Comparison of ENCODE assay signal across 30 mouse cellular contexts in the genomic region with DNA sequence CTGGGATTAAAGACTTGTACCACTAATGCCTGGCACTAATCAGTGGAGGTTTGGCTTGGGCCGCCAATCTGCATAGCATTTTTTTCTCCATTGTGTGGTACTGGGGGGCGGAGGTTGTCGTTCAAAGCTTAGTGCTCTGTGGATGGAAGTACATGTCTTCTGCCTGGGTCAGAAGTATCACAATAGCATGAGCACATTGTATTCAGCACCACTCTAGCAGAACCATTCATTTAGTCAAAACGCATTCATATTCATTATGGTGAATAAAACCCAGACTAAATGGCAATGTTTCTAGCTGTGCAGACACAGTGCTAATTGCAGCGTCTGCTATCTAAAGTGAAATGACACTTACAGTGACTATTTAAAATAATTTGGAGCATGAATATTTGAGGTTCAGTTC. TPM values are rescaled to one million over a fixed set of nuclear protein-coding genes. Genes with fewer than 3 reads are reported as not detected.
DNase-seq lines count a peak whose midpoint lies in the region; ATAC-seq and TF ChIP-seq lines count a peak whose summit lies in the region.
"Had no signal": no experiment of that assay in that cellular context is flagged by ENCODE, and none has a peak within 500 bp of the region (broad histone marks: within the 10 kb centered on the region; RNA-seq: fewer than 3 reads in every experiment).

No protein-coding gene starts in this region.

- H3K27me3 ChIP-seq in forebrain, embryonic 13.5 days: no peaks in the 10 kb centered on the region
- H3K27me3 ChIP-seq in forebrain, embryonic 10.5 days (ENCODE audit: poor library complexity, severe bottlenecking): peaks cover 16% of the 10 kb centered on the region
- no peaks in the 10 kb centered on the region for H3K27me3 ChIP-seq in midbrain, embryonic 11.5 days (ENCODE audit: control insufficient read depth, insufficient read depth, low read length)
- peaks cover 15% of the 10 kb centered on the region for H3K27me3 ChIP-seq in midbrain, embryonic 10.5 days (ENCODE audit: low read depth, poor library complexity, severe bottlenecking)
- H3K27me3 ChIP-seq in forebrain, embryonic 14.5 days (replicated peaks; ENCODE audit: control insufficient read depth, insufficient read depth, low read length): no peaks in the 10 kb centered on the region
- H3K27me3 ChIP-seq in forebrain, postnatal 0 days (ENCODE audit: insufficient read depth, low read length): no peaks in the 10 kb centered on the region
- H3K27me3 ChIP-seq: CH12.LX; heart, embryonic 15.5 days had no signal

- intact Hi-C loops in left cerebral cortex, postnatal 10 days (cut with DNase I): no loop called here

- DNase-seq in forebrain, embryonic 10.5 days (ENCODE audit: extremely low spot score, low spot score): no peak
- no peak for DNase-seq in midbrain, embryonic 11.5 days (ENCODE audit: low spot score, missing footprints)
- no peak for DNase-seq in midbrain, embryonic 10.5 days (ENCODE audit: low spot score)
- peak; percentile 47 for DNase-seq in forebrain, embryonic 14.5 days (ENCODE audit: low spot score)
- DNase-seq in forebrain, postnatal 0 days: peak; percentile 46
- no peak for DNase-seq in left cerebral cortex, postnatal 10 days (ENCODE audit: extremely low spot score in 1 of 2, low spot score in 2 of 2)
- no peak for DNase-seq in spleen, postnatal 10 days (ENCODE audit: low spot score in 2 of 2)
- DNase-seq: adrenal gland, adult 2 months; adrenal gland, postnatal 14 days; B cell, adult 2 months; cerebellum, adult 18-20 months; cerebellum, adult 9-10 months; cerebellum, postnatal 14 days; gastrocnemius, adult 2 months; gastrocnemius, postnatal 14 days; heart, adult 11 months; heart, postnatal 10 days; heart, postnatal 4 days; kidney, adult 18-20 months had no signal

- no peaks in the 10 kb centered on the region for H3K9me3 ChIP-seq in forebrain, embryonic 13.5 days (replicated peaks)
- H3K9me3 ChIP-seq in forebrain, embryonic 10.5 days: no peaks in the 10 kb centered on the region
- no peaks in the 10 kb centered on the region for H3K9me3 ChIP-seq in midbrain, embryonic 11.5 days (ENCODE audit: control insufficient read depth, low read length)
- no peaks in the 10 kb centered on the region for H3K9me3 ChIP-seq in midbrain, embryonic 10.5 days (replicated peaks)
- H3K9me3 ChIP-seq in forebrain, embryonic 14.5 days (replicated peaks; ENCODE audit: control insufficient read depth, low read length): no peaks in the 10 kb centered on the region
- H3K9me3 ChIP-seq in forebrain, postnatal 0 days (ENCODE audit: low read length): no peaks in the 10 kb centered on the region
- H3K9me3 ChIP-seq: G1E; heart, embryonic 12.5 days; heart, embryonic 15.5 days had no signal

- peak; percentile 71 for ATAC-seq in forebrain, embryonic 13.5 days
- peak; percentile 27; the same call in 1 of the 2 replicates for ATAC-seq in midbrain, embryonic 11.5 days (ENCODE audit: low FRiP score)
- ATAC-seq in forebrain, embryonic 14.5 days: peak; percentile 33
- ATAC-seq in forebrain, postnatal 0 days: peak; percentile 92
- ATAC-seq: hindbrain, postnatal 0 days; inflammation-experienced regulatory T-cells, adult 6 months; intestine, embryonic 16.5 days had no signal

- no peak overlapping the region for H3K9ac ChIP-seq in forebrain, embryonic 13.5 days
- H3K9ac ChIP-seq in midbrain, embryonic 11.5 days (ENCODE audit: low read length): no peak overlapping the region
- H3K9ac ChIP-seq in forebrain, embryonic 14.5 days (ENCODE audit: low read length): no peak overlapping the region
- no peak overlapping the region for H3K9ac ChIP-seq in forebrain, postnatal 0 days
- H3K9ac ChIP-seq: heart, embryonic 12.5 days; heart, embryonic 15.5 days; hindbrain, embryonic 14.5 days had no signal

- no peak overlapping the region for H3K27ac ChIP-seq in forebrain, embryonic 13.5 days
- H3K27ac ChIP-seq in forebrain, embryonic 10.5 days: no peak overlapping the region
- H3K27ac ChIP-seq in midbrain, embryonic 11.5 days (ENCODE audit: low read depth, low read length): no peak overlapping the region
- no peak overlapping the region for H3K27ac ChIP-seq in midbrain, embryonic 10.5 days (replicated peaks)
- H3K27ac ChIP-seq in forebrain, embryonic 14.5 days (ENCODE audit: low read depth, low read length): 0 out of 2 replicates have a peak overlapping the region, but pooled peaks have one; percentile 2
- H3K27ac ChIP-seq in forebrain, postnatal 0 days (ENCODE audit: low read depth, low read length): peak overlapping the region; percentile 72
- H3K27ac ChIP-seq: gastrocnemius, adult 2 months; heart, embryonic 15.5 days; hindbrain, embryonic 14.5 days; hindbrain, postnatal 0 days had no signal

- no peak overlapping the region for H3K4me3 ChIP-seq in forebrain, embryonic 13.5 days
- H3K4me3 ChIP-seq in forebrain, embryonic 10.5 days: no peak overlapping the region
- no peak overlapping the region for H3K4me3 ChIP-seq in midbrain, embryonic 11.5 days (ENCODE audit: low read depth, low read length)
- no peak overlapping the region for H3K4me3 ChIP-seq in midbrain, embryonic 10.5 days
- H3K4me3 ChIP-seq in forebrain, embryonic 14.5 days (ENCODE audit: low read depth, low read length): no peak overlapping the region
- no peak overlapping the region for H3K4me3 ChIP-seq in forebrain, postnatal 0 days (ENCODE audit: low read depth, low read length)
- H3K4me3 ChIP-seq: gastrocnemius, adult 2 months; heart, embryonic 12.5 days; heart, embryonic 15.5 days had no signal

- WGBS in forebrain, embryonic 13.5 days: 51% methylated on average over 5 of the region's 5 CpGs
- 78% methylated on average over 5 of the region's 5 CpGs for WGBS in forebrain, embryonic 10.5 days
- 77% methylated on average over 5 of the region's 5 CpGs for WGBS in midbrain, embryonic 11.5 days
- 82% methylated on average over 5 of the region's 5 CpGs for WGBS in midbrain, embryonic 10.5 days
- WGBS in forebrain, embryonic 14.5 days: 39% methylated on average over 5 of the region's 5 CpGs
- WGBS in forebrain, postnatal 0 days: 33% methylated on average over 5 of the region's 5 CpGs

- no peak overlapping the region for H3K4me2 ChIP-seq in forebrain, embryonic 13.5 days
- no peak overlapping the region for H3K4me2 ChIP-seq in midbrain, embryonic 11.5 days
- H3K4me2 ChIP-seq in forebrain, embryonic 14.5 days (ENCODE audit: low read length): no peak overlapping the region
- H3K4me2 ChIP-seq in forebrain, postnatal 0 days (ENCODE audit: low read depth): no peak overlapping the region
- H3K4me2 ChIP-seq: heart, embryonic 12.5 days; heart, embryonic 15.5 days; hindbrain, embryonic 14.5 days had no signal

- no peak for TF ChIP-seq CTCF in forebrain, postnatal 0 days (IDR thresholded peaks at IDR 0.05; ENCODE audit: low read depth)

- H3K4me1 ChIP-seq in forebrain, embryonic 13.5 days: peaks cover 12% of the 10 kb centered on the region
- peaks cover 11% of the 10 kb centered on the region for H3K4me1 ChIP-seq in forebrain, embryonic 10.5 days
- H3K4me1 ChIP-seq in midbrain, embryonic 11.5 days (ENCODE audit: control insufficient read depth, insufficient read depth, low read length): no peaks in the 10 kb centered on the region
- H3K4me1 ChIP-seq in midbrain, embryonic 10.5 days: peaks cover 7% of the 10 kb centered on the region
- H3K4me1 ChIP-seq in forebrain, embryonic 14.5 days (ENCODE audit: control insufficient read depth, insufficient read depth, low read length): peaks cover 8% of the 10 kb centered on the region; the same call in 1 of the 2 replicates
- 0 out of 2 replicates have a peak, but pooled peaks cover 7% of the 10 kb centered on the region for H3K4me1 ChIP-seq in forebrain, postnatal 0 days (ENCODE audit: insufficient read depth)

- H3K36me3 ChIP-seq in forebrain, embryonic 13.5 days (ENCODE audit: poor library complexity, severe bottlenecking): 0 out of 2 replicates have a peak, but pooled peaks cover 5% of the 10 kb centered on the region
- H3K36me3 ChIP-seq in forebrain, embryonic 10.5 days (replicated peaks): peaks cover 15% of the 10 kb centered on the region
- no peaks in the 10 kb centered on the region for H3K36me3 ChIP-seq in midbrain, embryonic 11.5 days (ENCODE audit: control insufficient read depth, insufficient read depth, low read length)
- peaks cover 13% of the 10 kb centered on the region for H3K36me3 ChIP-seq in midbrain, embryonic 10.5 days
- H3K36me3 ChIP-seq in forebrain, embryonic 14.5 days (ENCODE audit: control insufficient read depth, insufficient read depth, low read length): no peaks in the 10 kb centered on the region
- H3K36me3 ChIP-seq in forebrain, postnatal 0 days (ENCODE audit: insufficient read depth): no peaks in the 10 kb centered on the region
- H3K36me3 ChIP-seq: heart, embryonic 12.5 days; heart, embryonic 15.5 days had no signal

RNA-seq across cellular contexts. Expression of a gene that starts 10.9 kb away (rescaled TPM):
- polyA plus RNA-seq in forebrain, embryonic 13.5 days (2015; fragmentation: Nextera tagmentation; extraction: Ambion mirVana): 5.6 and 6.2 TPM in 2 replicates
- 10.6 and 10.8 TPM in 2 replicates for polyA plus RNA-seq in forebrain, embryonic 10.5 days (2016; fragmentation: Nextera tagmentation; extraction: Ambion mirVana)
- 11.0 and 12.2 TPM in 2 replicates for polyA plus RNA-seq in midbrain, embryonic 11.5 days (2014; fragmentation: Nextera tagmentation; extraction: Ambion mirVana)
- polyA plus RNA-seq in midbrain, embryonic 10.5 days (2016; fragmentation: Nextera tagmentation; extraction: Ambion mirVana): 9.3 and 9.9 TPM in 2 replicates
- polyA plus RNA-seq in forebrain, embryonic 14.5 days (2014; fragmentation: Nextera tagmentation; extraction: Ambion mirVana): 4.8 and 5.1 TPM in 2 replicates
- 10.4 and 14.5 TPM in 2 replicates for total RNA-seq in forebrain, postnatal 0 days (2014; rRNA removed)
- polyA plus RNA-seq in forebrain, postnatal 0 days (2015; fragmentation: Nextera tagmentation; extraction: Ambion mirVana): 1.9 and 2.3 TPM in 2 replicates
- 10 to 100 TPM in 1 of 2 experiments, 1 to 10 TPM in 1; 9.8 to 10.6 TPM for total RNA-seq in left cerebral cortex, postnatal 10 days (2021)

RNA-seq across cellular contexts. Expression of a gene that starts 46.2 kb away (rescaled TPM):
- polyA plus RNA-seq in forebrain, embryonic 13.5 days (2015; fragmentation: Nextera tagmentation; extraction: Ambion mirVana): 1.2 and 1.5 TPM in 2 replicates
- 0.46 and 0.47 TPM in 2 replicates for polyA plus RNA-seq in forebrain, embryonic 10.5 days (2016; fragmentation: Nextera tagmentation; extraction: Ambion mirVana)
- polyA plus RNA-seq in midbrain, embryonic 11.5 days (2014; fragmentation: Nextera tagmentation; extraction: Ambion mirVana): 0.75 TPM in 2 replicates
- polyA plus RNA-seq in midbrain, embryonic 10.5 days (2016; fragmentation: Nextera tagmentation; extraction: Ambion mirVana): 0.46 and 0.75 TPM in 2 replicates
- polyA plus RNA-seq in forebrain, embryonic 14.5 days (2014; fragmentation: Nextera tagmentation; extraction: Ambion mirVana): 1.5 and 1.6 TPM in 2 replicates
- 3.2 and 4.1 TPM in 2 replicates for total RNA-seq in forebrain, postnatal 0 days (2014; rRNA removed)
- polyA plus RNA-seq in forebrain, postnatal 0 days (2015; fragmentation: Nextera tagmentation; extraction: Ambion mirVana): 1.4 and 2.9 TPM in 2 replicates
- 10 to 100 TPM; 68.5 to 69.3 TPM for total RNA-seq in left cerebral cortex, postnatal 10 days (2021)
- polyA plus RNA-seq: G1E; heart, embryonic 12.5 days had no signal

RNA-seq across cellular contexts. Expression of a gene that starts 58.1 kb away (rescaled TPM):
- 1.8 and 3.0 TPM in 2 replicates for polyA plus RNA-seq in forebrain, embryonic 13.5 days (2015; fragmentation: Nextera tagmentation; extraction: Ambion mirVana)
- 0.17 and 0.43 TPM in 2 replicates for polyA plus RNA-seq in forebrain, embryonic 10.5 days (2016; fragmentation: Nextera tagmentation; extraction: Ambion mirVana)
- polyA plus RNA-seq in midbrain, embryonic 11.5 days (2014; fragmentation: Nextera tagmentation; extraction: Ambion mirVana): 0.37 and 0.43 TPM in 2 replicates
- polyA plus RNA-seq in midbrain, embryonic 10.5 days (2016; fragmentation: Nextera tagmentation; extraction: Ambion mirVana): 0.23 and 0.61 TPM in 2 replicates
- polyA plus RNA-seq in forebrain, embryonic 14.5 days (2014; fragmentation: Nextera tagmentation; extraction: Ambion mirVana): 1.3 and 1.5 TPM in 2 replicates
- 7.5 and 8.6 TPM in 2 replicates for total RNA-seq in forebrain, postnatal 0 days (2014; rRNA removed)
- polyA plus RNA-seq in forebrain, postnatal 0 days (2015; fragmentation: Nextera tagmentation; extraction: Ambion mirVana): 2.9 and 4.8 TPM in 2 replicates
- 10 to 100 TPM; 77.8 to 84.5 TPM for total RNA-seq in left cerebral cortex, postnatal 10 days (2021)
- total RNA-seq: G1E; gastrocnemius, adult 2 months; gastrocnemius, postnatal 14 days; gastrocnemius, postnatal 4 days; heart, adult 8-10 months; heart, postnatal 10 days; heart, postnatal 4 days had no signal
- polyA plus RNA-seq: G1E; heart, embryonic 12.5 days; heart, embryonic 15.5 days; inflammation-experienced regulatory T-cells, adult 6 months; intestine, embryonic 16.5 days had no signal

Comparison
In these comparisons a context has a peak if more than half of its experiments do, and no peak if none do; other contexts are left out.
1. H3K27ac ChIP-seq: peak in forebrain, embryonic 14.5 days (single experiment) and forebrain, postnatal 0 days (single experiment); none in forebrain, embryonic 13.5 days (single experiment), forebrain, embryonic 10.5 days (single experiment), midbrain, embryonic 11.5 days (single experiment) and midbrain, embryonic 10.5 days (single experiment).
2. DNase-seq: peak in forebrain, embryonic 14.5 days (single experiment) and forebrain, postnatal 0 days (single experiment); none in forebrain, embryonic 10.5 days (single experiment), midbrain, embryonic 11.5 days (single experiment), midbrain, embryonic 10.5 days (single experiment), left cerebral cortex, postnatal 10 days (0 of 2) and spleen, postnatal 10 days (0 of 2).
3. ATAC-seq: peak in every context shown above with its lines; median percentile 92 in forebrain, postnatal 0 days; 71 in forebrain, embryonic 13.5 days; 33 in forebrain, embryonic 14.5 days; 27 in midbrain, embryonic 11.5 days.